Mouse (Mus musculus) common myeloid progenitor, adult 5-6 weeks (primary cell): ENCODE measurements around the gene Ccl6. TPM values are rescaled to one million over a fixed set of nuclear protein-coding genes. Genes with fewer than 3 reads are reported as not detected.

ENCODE experiments used
- ATAC-seq: replicated peaks from 2 replicates; pipeline ENCODE4 v1.8.0; 2016; ENCODE audit warnings: low read depth, mild to moderate bottlenecking, moderate TSS enrichment, inconsistent platforms; ENCODE audit not compliant: poor library complexity, severe bottlenecking
- total RNA-seq: library from RNA; stranded (forward); fragments of 200-1000, 187-1606 nt; gene quantifications from 2 replicates; pipeline ENCODE4 v1.2.3, GENCODE M21; 2017

Gene Ccl6
- total RNA-seq, 1 experiment from 2014 or later: 1.8 TPM

GRCm38 (mm10) chr11:83598991-83599390, 6.1 kb upstream of the Ccl6 start:
- ATAC-seq: no peak

- no peak for ATAC-seq
These were observed 5.4 kb upstream of the Ccl6 start for GRCm38 (mm10) chr11:83598207-83598837.

- ATAC-seq: no peak
These were observed 4.9 kb upstream of the Ccl6 start for GRCm38 (mm10) chr11:83597796-83598195.

GRCm38 (mm10) chr11:83595669-83596455, 3.0 kb upstream of the Ccl6 start:
- peak; percentile 80 for ATAC-seq

- no peak for ATAC-seq
These were observed 566 bp upstream of the Ccl6 start for GRCm38 (mm10) chr11:83593453-83593852.

GRCm38 (mm10) chr11:83584232-83584631, 8.7 kb downstream of the Ccl6 start:
- ATAC-seq: 0 out of 2 replicates have a peak, but pooled peaks have one; percentile 45

- no peak for ATAC-seq
These were observed 9.5 kb downstream of the Ccl6 start for GRCm38 (mm10) chr11:83583450-83583754.

GRCm38 (mm10) chr11:83582626-83583449, 10.0 kb downstream of the Ccl6 start:
- ATAC-seq: no peak

GRCm38 (mm10) chr11:83581626-83582610, 11.0 kb downstream of the Ccl6 start:
- ATAC-seq: no peak

GRCm38 (mm10) chr11:83580699-83581232, 12.1 kb downstream of the Ccl6 start:
- no peak for ATAC-seq

- no peak for ATAC-seq
These were observed 13.9 kb downstream of the Ccl6 start for GRCm38 (mm10) chr11:83578999-83579398.

GRCm38 (mm10) chr11:83578186-83578760, 14.6 kb downstream of the Ccl6 start, which contains the start of gene Ccl9:
Gene Ccl9 (minus strand): TSS chr11:83578636.
- peak; percentile 58; the same call in 1 of the 2 replicates for ATAC-seq

- ATAC-seq: peak; percentile 79
These were observed 15.8 kb downstream of the Ccl6 start for GRCm38 (mm10) chr11:83576927-83577555.

- ATAC-seq: no peak
These were observed 20.1 kb downstream of the Ccl6 start for GRCm38 (mm10) chr11:83572834-83573233.

GRCm38 (mm10) chr11:83572223-83572622, 20.7 kb downstream of the Ccl6 start:
- ATAC-seq: peak; percentile 76

- peak; percentile 31; the same call in 1 of the 2 replicates for ATAC-seq
These were observed 22.7 kb downstream of the Ccl6 start for GRCm38 (mm10) chr11:83570189-83570588.

- peak; percentile 77 for ATAC-seq
These were observed 23.6 kb downstream of the Ccl6 start for GRCm38 (mm10) chr11:83569249-83569648.

GRCm38 (mm10) chr11:83568786-83569185, 24.1 kb downstream of the Ccl6 start:
- ATAC-seq: peak; percentile 9; the same call in 1 of the 2 replicates
